Mouse (Mus musculus) liver, postnatal 0 days (tissue): ENCODE data around the gene Dusp12. TPM values are rescaled to one million over a fixed set of nuclear protein-coding genes. Genes with fewer than 3 reads are reported as not detected.

Experiments
- ATAC-seq: fragments of 200-750 bp; cut with Nextera tagmentation; 2 replicates; pipeline ENCODE4 v1.8.0; 2017; ENCODE audit warnings: mild to moderate bottlenecking, moderate library complexity
- DNase-seq: peaks from one replicate; pipeline ENCODE4 v3.0.0-alpha.2; 2016
- H3K27ac ChIP-seq: fragments of 300-500 bp; sonication (generic); 2 replicates; pipeline ENCODE4 v1.5.1; 2014; ENCODE audit warnings: antibody characterized with exemption, moderate library complexity, mild to moderate bottlenecking, low read depth
- H3K27me3 ChIP-seq: fragments of 300-500 bp; sonication (generic); 2 replicates; pipeline ENCODE4 v1.6.1; 2014; ENCODE audit warnings: low read length, control low read depth, mixed read lengths; ENCODE audit not compliant: insufficient read depth
- H3K36me3 ChIP-seq: fragments of 300-500 bp; sonication (generic); replicated peaks from 2 replicates; pipeline ENCODE4 v1.6.1; 2014; ENCODE audit warnings: mild to moderate bottlenecking, control low read depth, low read length, moderate library complexity, mixed read lengths; ENCODE audit not compliant: insufficient read depth
- H3K4me1 ChIP-seq: fragments of 300-500 bp; sonication (generic); 2 replicates; pipeline ENCODE4 v1.6.1; 2014; ENCODE audit warnings: antibody characterized with exemption, mild to moderate bottlenecking, control low read depth; ENCODE audit not compliant: insufficient read depth
- H3K4me2 ChIP-seq: fragments of 300-500 bp; sonication (generic); 2 replicates; pipeline ENCODE4 v1.6.1; 2014; ENCODE audit warnings: low read depth, mild to moderate bottlenecking, low read length, moderate library complexity, mixed read lengths
- H3K4me3 ChIP-seq: fragments of 300-500 bp; sonication (generic); 2 replicates; pipeline ENCODE4 v1.5.1; 2014; ENCODE audit warnings: low read depth, low read length
- H3K9ac ChIP-seq: fragments of 300-500 bp; sonication (generic); replicated peaks from 2 replicates; pipeline ENCODE4 v1.6.1; 2014; ENCODE audit warnings: mild to moderate bottlenecking, moderate library complexity
- H3K9me3 ChIP-seq: fragments of 300-500 bp; sonication (generic); 2 replicates; pipeline ENCODE4 v1.6.1; 2016; ENCODE audit warnings: mild to moderate bottlenecking, control low read depth, low read length, mixed read lengths
- CTCF ChIP-seq: sonication (generic); IDR thresholded peaks from 2 replicates; pipeline ENCODE4 v1.5.1; 2016; ENCODE audit warnings: antibody characterized with exemption, low read depth
- EP300 ChIP-seq: IDR thresholded peaks from 2 replicates; pipeline ENCODE4 v1.6.1; 2016; ENCODE audit warnings: antibody characterized with exemption, low read depth, mild to moderate bottlenecking
- WGBS: fragments of 180-500 bp; shearing (Covaris S2); extraction: QIAGEN DNeasy Blood & Tissue Kit; methylation state at CpG from one replicate; pipeline ENCODE4 v1.1.7; 2014; ENCODE audit not compliant: insufficient replicate concordance; 5-methylcytosine and 5-hydroxymethylcytosine counted together
- polyA plus RNA-seq: library from polyadenylated mRNA; unstranded; fragments of >200 nt; fragmentation: Nextera tagmentation; extraction: Ambion mirVana; gene quantifications from 2 replicates; pipeline ENCODE4 v1.2.1, GENCODE M21; 2015

Gene Dusp12
- polyA plus RNA-seq, 1 experiment from 2014 or later, result 26.1 TPM

- Histone ChIP-seq H3K9ac (no peak overlapping the region), H3K4me1 (no peaks in the 10 kb centered on the region), H3K36me3 (peaks cover 26% of the 10 kb centered on the region), H3K27ac (no peak overlapping the region), H3K4me2 (no peak overlapping the region), H3K4me3 (no peak overlapping the region), H3K9me3 (no peaks in the 10 kb centered on the region), H3K27me3 (no peaks in the 10 kb centered on the region)
- DNase-seq (no peak), ATAC-seq (no peak)
- 89% methylated on average over 5 of the region's 5 CpGs for WGBS
- TF ChIP-seq EP300 (no peak), CTCF (no peak)
Observed at GRCm38 (mm10) chr1:170876906-170877305, 8.4 kb downstream of the Dusp12 start.

- no peaks in the 10 kb centered on the region for H3K27me3 ChIP-seq
- ATAC-seq (no peak), DNase-seq (no peak)
- H3K4me3 ChIP-seq, result no peak overlapping the region
- no peaks in the 10 kb centered on the region for H3K4me1 ChIP-seq
- WGBS, result 64% methylated on average over 3 of the region's 3 CpGs
- H3K36me3 ChIP-seq, result peaks cover 25% of the 10 kb centered on the region
- H3K4me2 ChIP-seq, result no peak overlapping the region
- no peak overlapping the region for H3K27ac ChIP-seq
- H3K9ac ChIP-seq, result no peak overlapping the region
- no peaks in the 10 kb centered on the region for H3K9me3 ChIP-seq
- TF ChIP-seq EP300 (no peak), CTCF (no peak)
Observed at GRCm38 (mm10) chr1:170875676-170876075, 9.7 kb downstream of the Dusp12 start.

- Histone ChIP-seq H3K4me3 (no peak overlapping the region), H3K27me3 (no peaks in the 10 kb centered on the region), H3K9me3 (no peaks in the 10 kb centered on the region), H3K27ac (no peak overlapping the region), H3K9ac (no peak overlapping the region), H3K36me3 (peaks cover 5% of the 10 kb centered on the region), H3K4me1 (no peaks in the 10 kb centered on the region), H3K4me2 (no peak overlapping the region)
- ATAC-seq (no peak), DNase-seq (no peak)
- no peak for TF ChIP-seq EP300
- peak; percentile 31 for TF ChIP-seq CTCF
- WGBS, result 89% methylated on average over 2 of the region's 2 CpGs
Observed at GRCm38 (mm10) chr1:170871961-170872360, 13.4 kb downstream of the Dusp12 start.

- ATAC-seq, result no peak
- WGBS, result 84% methylated on average over 6 of the region's 6 CpGs
Observed at GRCm38 (mm10) chr1:170871402-170871801, 13.9 kb downstream of the Dusp12 start.

GRCm38 (mm10) chr1:170868905-170869283, 16.4 kb downstream of the Dusp12 start:
- no peaks in the 10 kb centered on the region; the same call in 1 of the 2 replicates for H3K36me3 ChIP-seq
- no peak for DNase-seq
- peak overlapping the region; percentile 66 for H3K4me3 ChIP-seq
- H3K4me2 ChIP-seq, result peak overlapping the region; percentile 81
- H3K9me3 ChIP-seq, result no peaks in the 10 kb centered on the region
- no peak overlapping the region for H3K9ac ChIP-seq
- no peak overlapping the region for H3K27ac ChIP-seq
- TF ChIP-seq CTCF (no peak), EP300 (no peak)
- no peaks in the 10 kb centered on the region for H3K27me3 ChIP-seq
- H3K4me1 ChIP-seq, result peaks cover 18% of the 10 kb centered on the region
- WGBS, result 13% methylated on average over 14 of the region's 14 CpGs
- no peak for ATAC-seq

More at GRCm38 (mm10) chr1:170871402-170871801, 13.9 kb downstream of the Dusp12 start:
- H3K36me3 ChIP-seq, result peaks cover 4% of the 10 kb centered on the region
- no peak for TF ChIP-seq EP300
- no peaks in the 10 kb centered on the region for H3K27me3 ChIP-seq
- H3K4me3 ChIP-seq, result no peak overlapping the region
- no peaks in the 10 kb centered on the region for H3K9me3 ChIP-seq
- H3K9ac ChIP-seq, result no peak overlapping the region
- no peak overlapping the region for H3K27ac ChIP-seq
- no peak overlapping the region for H3K4me2 ChIP-seq
- DNase-seq, result no peak
- H3K4me1 ChIP-seq, result 0 out of 2 replicates have a peak, but pooled peaks cover under 1% of the 10 kb centered on the region

- Histone ChIP-seq H3K27me3 (no peaks in the 10 kb centered on the region), H3K9ac (peak overlapping the region; percentile 71), H3K4me2 (peak overlapping the region; percentile 81), H3K36me3 (no peaks in the 10 kb centered on the region), H3K9me3 (no peaks in the 10 kb centered on the region), H3K4me3 (peak overlapping the region; percentile 66), H3K4me1 (peaks cover 24% of the 10 kb centered on the region), H3K27ac (peak overlapping the region; percentile 85)
- WGBS, result under 1% methylated on average over 33 of the region's 33 CpGs
- ATAC-seq (peak; percentile 75), DNase-seq (peak; percentile 77)
- TF ChIP-seq CTCF (no peak), EP300 (no peak)
Observed at GRCm38 (mm10) chr1:170868107-170868904, 17.0 kb downstream of the Dusp12 start.
